Mouse (Mus musculus): ENCODE data around the gene Rnf114.

GRCm38 (mm10) chr2:167539536-167540476 is 47.4 kb downstream of the Rnf114 start:
- TF ChIP-seq POLR2A (IDR thresholded peaks at IDR 0.05; ENCODE audit: extremely low read depth, insufficient read depth, low read length) (no peak), CTCF (IDR thresholded peaks at IDR 0.05; ENCODE audit: low read depth, low read length) (no peak)
